Mouse (Mus musculus) G1E (cell line): ENCODE data around the gene Dnm3. TPM values are rescaled to one million over a fixed set of nuclear protein-coding genes. Genes with fewer than 3 reads are reported as not detected.

Experiments
- ATAC-seq: 2 replicates; pipeline ENCODE4 v1.8.0; 2016; ENCODE audit warnings: mild to moderate bottlenecking; ENCODE audit not compliant: insufficient number of reproducible peaks, poor library complexity, low FRiP score, severe bottlenecking; ENCODE audit errors: extremely low read depth
- DNase-seq: peaks from one replicate; pipeline ENCODE4 v3.0.0; 2012; ENCODE audit warnings: low spot score
- H3K27me3 ChIP-seq: 2 replicates; pipeline ENCODE4 v1.6.1; 2012; ENCODE audit warnings: mild to moderate bottlenecking, low read length, inconsistent platforms; ENCODE audit not compliant: insufficient read depth
- H3K36me3 ChIP-seq: replicated peaks from 2 replicates; pipeline ENCODE3; 2012; ENCODE audit warnings: mild to moderate bottlenecking, inconsistent platforms
- H3K4me1 ChIP-seq: 2 replicates; pipeline ENCODE4 v1.6.1; 2012; ENCODE audit warnings: low read depth, low read length, inconsistent platforms, mixed read lengths; ENCODE audit not compliant: insufficient read depth
- H3K4me3 ChIP-seq: 2 replicates; pipeline ENCODE4 v1.5.1; 2012; ENCODE audit warnings: low read depth, mild to moderate bottlenecking, inconsistent platforms, low read length, moderate library complexity, mixed read lengths
- H3K9me3 ChIP-seq: replicated peaks from 2 replicates; pipeline ENCODE4 v1.6.1; 2012; ENCODE audit warnings: inconsistent platforms
- CTCF ChIP-seq: IDR thresholded peaks from 2 replicates; pipeline ENCODE4 v1.5.1; 2012; ENCODE audit warnings: low read depth, low read length, inconsistent platforms, mixed read lengths
- GATA1 ChIP-seq: IDR thresholded peaks from 2 replicates; pipeline ENCODE4 v1.6.1; 2012; ENCODE audit warnings: borderline replicate concordance, low read length, inconsistent platforms, mixed read lengths
- GATA2 ChIP-seq: IDR thresholded peaks from 2 replicates; pipeline ENCODE4 v1.6.1; 2012; ENCODE audit warnings: low read depth, low read length, inconsistent platforms, borderline replicate concordance
- POLR2AphosphoS5 ChIP-seq: IDR thresholded peaks from 2 replicates; pipeline ENCODE4 v1.6.1; 2012; ENCODE audit warnings: low read depth, low read length, inconsistent platforms; ENCODE audit not compliant: insufficient replicate concordance
- TAL1 ChIP-seq: conservative IDR thresholded peaks from 2 replicates; pipeline ENCODE4 v1.6.1; 2012; ENCODE audit warnings: low read depth, low read length, inconsistent platforms, mixed read lengths
- polyA plus RNA-seq: library from polyadenylated mRNA; stranded (reverse); fragments of >175 nt; gene quantifications from 2 replicates; pipeline ENCODE4 v1.2.3, GENCODE M21; 2012
- total RNA-seq, 2 experiments: library from RNA; stranded (forward) in 1 of 2; stranded (reverse) in 1 of 2; fragments of 200-1000 nt in 1 of 2; fragments of >200 nt in 1 of 2; fragmentation: Nextera tagmentation in 1 of 2; gene quantifications; 2 replicates each; pipeline ENCODE4 v1.2.3; 2014 to 2017

Gene Dnm3
- total and polyA plus RNA-seq, 3 experiments = 0.27 to 0.66 TPM; not detected in 1

DNA sequence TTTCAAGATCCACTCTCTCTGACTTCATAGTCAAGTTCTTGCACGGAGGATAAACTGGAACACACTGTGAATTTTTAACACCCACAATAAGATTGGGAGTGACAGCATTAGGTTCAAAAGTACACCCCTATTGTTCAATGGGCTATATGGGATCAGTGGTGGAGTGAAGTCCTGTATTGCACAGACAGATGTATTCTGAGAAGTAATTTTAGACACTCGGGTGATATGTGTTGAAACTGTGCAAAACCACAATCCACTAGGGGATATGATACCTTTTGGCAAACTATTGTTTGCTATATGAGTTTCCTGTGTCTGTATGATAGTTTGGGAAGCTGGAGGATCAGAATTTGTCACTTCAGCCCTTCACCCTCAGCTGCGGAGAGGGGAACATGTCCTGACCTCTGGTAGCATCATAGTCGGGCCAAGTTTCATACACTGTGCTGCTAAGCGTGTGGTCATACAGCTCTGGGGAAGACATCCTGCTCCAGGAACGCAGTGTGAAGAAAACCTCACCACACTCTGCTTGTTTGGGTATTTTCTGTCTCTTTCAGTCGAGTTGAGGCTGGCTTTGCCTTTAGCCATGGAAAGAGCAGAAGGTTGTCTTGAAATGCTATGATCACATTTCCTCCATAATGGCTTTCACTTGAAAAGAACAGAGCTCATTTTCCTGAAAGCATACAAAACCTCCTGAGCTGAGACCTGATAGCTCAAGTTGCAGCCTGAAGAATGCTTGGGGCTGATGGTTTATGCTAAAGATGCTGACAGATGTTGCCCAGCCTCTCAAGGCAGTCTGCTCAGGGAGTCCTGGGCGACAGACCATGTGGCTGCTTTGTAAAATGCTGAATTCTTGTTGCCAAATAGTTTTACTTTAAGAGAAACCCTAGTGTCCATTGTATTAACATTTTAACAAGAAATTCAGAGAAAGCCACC is 433.8 kb downstream of the Dnm3 start:
- Histone ChIP-seq H3K4me1 (no peaks in the 10 kb centered on the region), H3K27me3 (peaks cover 17% of the 10 kb centered on the region), H3K9me3 (no peaks in the 10 kb centered on the region), H3K4me3 (no peak overlapping the region), H3K36me3 (no peaks in the 10 kb centered on the region)
- no peak for TF ChIP-seq GATA1
- TF ChIP-seq TAL1 = no peak
- TF ChIP-seq GATA2 = no peak
- no peak for TF ChIP-seq POLR2AphosphoS5
- TF ChIP-seq CTCF = no peak
- ATAC-seq (no peak), DNase-seq (no peak)

DNA sequence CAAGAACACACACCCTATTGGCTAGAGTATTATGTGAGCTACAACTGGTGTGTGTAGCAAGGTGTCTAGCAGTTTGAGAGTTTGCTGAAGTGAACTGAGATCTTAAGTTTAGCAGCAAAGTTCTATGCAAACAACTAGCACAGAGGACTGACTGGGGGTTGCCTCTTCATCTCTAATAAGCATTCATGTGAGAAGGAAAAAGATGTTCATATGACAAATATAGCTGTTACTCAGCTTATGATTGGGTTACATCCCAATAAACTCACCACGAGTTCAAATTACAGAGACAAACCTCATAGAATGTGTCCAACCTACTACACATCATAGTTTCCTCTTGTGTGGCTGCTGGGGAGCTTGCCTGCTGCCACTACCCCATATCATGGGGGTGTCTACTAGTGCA is 434.6 kb downstream of the Dnm3 start:
- no peak for ATAC-seq
- H3K27me3 ChIP-seq = peaks cover 17% of the 10 kb centered on the region
- H3K36me3 ChIP-seq = no peaks in the 10 kb centered on the region
- TF ChIP-seq TAL1 (no peak), CTCF (no peak), GATA2 (no peak), GATA1 (no peak), POLR2AphosphoS5 (no peak)
- H3K4me3 ChIP-seq = no peak overlapping the region
- no peaks in the 10 kb centered on the region for H3K4me1 ChIP-seq
- no peak for DNase-seq
- H3K9me3 ChIP-seq = no peaks in the 10 kb centered on the region

DNA sequence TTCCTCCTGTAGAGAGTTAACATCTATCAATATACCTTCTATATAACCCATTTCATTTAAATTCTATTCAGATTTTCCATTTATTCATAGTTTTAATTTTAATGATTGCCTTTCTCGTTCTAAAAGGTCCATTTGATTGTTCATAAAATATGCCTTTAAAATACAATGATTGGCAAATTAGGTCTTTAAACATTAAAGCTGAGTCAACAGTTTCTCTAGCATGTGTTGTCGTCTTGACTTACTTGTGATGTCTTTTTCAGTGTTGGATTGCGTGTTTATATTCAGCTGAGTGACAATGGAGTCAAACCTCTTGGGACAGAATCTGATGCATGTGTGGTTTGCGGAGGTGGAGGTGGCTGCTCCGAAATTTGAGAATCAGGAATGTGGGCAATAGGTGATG is 435.4 kb downstream of the Dnm3 start:
- no peaks in the 10 kb centered on the region for H3K4me1 ChIP-seq
- H3K36me3 ChIP-seq = no peaks in the 10 kb centered on the region
- ATAC-seq = no peak
- peaks cover 22% of the 10 kb centered on the region for H3K27me3 ChIP-seq
- H3K9me3 ChIP-seq = no peaks in the 10 kb centered on the region
- no peak overlapping the region for H3K4me3 ChIP-seq
- DNase-seq = no peak
- TF ChIP-seq GATA2 (no peak), CTCF (no peak), GATA1 (no peak), POLR2AphosphoS5 (no peak), TAL1 (no peak)

DNA sequence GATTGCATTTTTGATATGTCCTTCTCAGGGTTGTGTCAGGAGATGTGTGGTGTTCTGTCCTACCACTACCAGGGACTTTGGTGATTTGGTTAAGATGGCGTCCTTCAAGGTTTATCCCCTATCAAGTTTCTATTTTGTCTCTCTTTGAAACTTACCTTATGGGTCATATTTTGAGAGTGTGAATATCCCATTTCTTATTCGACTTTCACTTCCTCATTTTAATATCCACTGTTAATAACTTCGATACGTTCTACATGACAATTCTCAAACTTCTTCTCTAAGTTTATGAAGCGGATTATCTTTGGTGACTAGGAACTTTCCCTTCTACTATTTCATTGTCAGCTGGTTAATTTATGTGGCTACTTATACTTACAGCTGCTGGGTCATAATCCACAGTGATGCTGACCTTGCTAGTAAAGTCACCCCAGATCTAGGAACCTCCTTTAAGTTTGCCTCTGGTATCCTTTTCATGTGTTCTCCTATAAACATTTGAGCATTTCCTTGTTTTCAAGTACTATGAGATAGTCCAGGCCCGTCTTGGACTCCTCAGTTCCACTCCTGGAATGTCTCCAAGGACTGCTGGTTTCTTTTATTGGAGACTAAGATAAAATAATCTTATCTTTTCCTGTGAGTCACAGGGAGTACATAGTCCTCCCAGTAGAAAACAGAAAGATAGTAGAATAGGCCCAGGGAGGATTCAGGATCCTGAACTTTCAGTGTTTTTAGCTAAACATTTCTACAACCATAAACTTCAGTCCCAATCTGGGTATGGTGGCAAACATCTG is 437.2 kb downstream of the Dnm3 start:
- Histone ChIP-seq H3K27me3 (peaks cover 21% of the 10 kb centered on the region), H3K4me1 (no peaks in the 10 kb centered on the region), H3K4me3 (no peak overlapping the region), H3K9me3 (no peaks in the 10 kb centered on the region), H3K36me3 (no peaks in the 10 kb centered on the region)
- ATAC-seq = no peak
- TF ChIP-seq GATA2 (no peak), POLR2AphosphoS5 (no peak), GATA1 (no peak)
- no peak for DNase-seq

DNA sequence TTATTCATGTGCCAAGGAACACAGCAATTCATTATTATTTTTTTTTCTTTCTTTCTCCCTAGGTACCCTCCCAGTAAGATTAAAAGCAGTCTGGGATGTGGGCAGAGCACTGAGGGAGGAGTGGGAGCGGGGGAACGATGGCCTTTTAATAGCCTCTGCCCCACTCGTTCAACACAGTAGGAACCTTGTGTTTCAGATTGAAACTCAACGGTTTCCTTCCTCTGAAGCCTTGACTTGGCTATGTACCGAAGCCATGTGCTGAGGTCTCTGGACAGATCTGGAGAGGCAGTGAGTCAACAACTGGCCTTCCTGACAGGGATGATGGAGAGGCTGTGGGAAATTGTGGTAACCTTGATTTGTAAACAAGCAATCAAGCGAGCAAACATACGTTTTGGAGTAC is 438.0 kb downstream of the Dnm3 start:
- no peaks in the 10 kb centered on the region for H3K9me3 ChIP-seq
- H3K27me3 ChIP-seq = peaks cover 21% of the 10 kb centered on the region
- ATAC-seq (no peak), DNase-seq (no peak)
- H3K4me1 ChIP-seq = no peaks in the 10 kb centered on the region
- no peak overlapping the region for H3K4me3 ChIP-seq
- TF ChIP-seq POLR2AphosphoS5 = no peak
- TF ChIP-seq TAL1 = no peak
- no peak for TF ChIP-seq CTCF
- no peak for TF ChIP-seq GATA1
- TF ChIP-seq GATA2 = no peak
- H3K36me3 ChIP-seq = no peaks in the 10 kb centered on the region

DNA sequence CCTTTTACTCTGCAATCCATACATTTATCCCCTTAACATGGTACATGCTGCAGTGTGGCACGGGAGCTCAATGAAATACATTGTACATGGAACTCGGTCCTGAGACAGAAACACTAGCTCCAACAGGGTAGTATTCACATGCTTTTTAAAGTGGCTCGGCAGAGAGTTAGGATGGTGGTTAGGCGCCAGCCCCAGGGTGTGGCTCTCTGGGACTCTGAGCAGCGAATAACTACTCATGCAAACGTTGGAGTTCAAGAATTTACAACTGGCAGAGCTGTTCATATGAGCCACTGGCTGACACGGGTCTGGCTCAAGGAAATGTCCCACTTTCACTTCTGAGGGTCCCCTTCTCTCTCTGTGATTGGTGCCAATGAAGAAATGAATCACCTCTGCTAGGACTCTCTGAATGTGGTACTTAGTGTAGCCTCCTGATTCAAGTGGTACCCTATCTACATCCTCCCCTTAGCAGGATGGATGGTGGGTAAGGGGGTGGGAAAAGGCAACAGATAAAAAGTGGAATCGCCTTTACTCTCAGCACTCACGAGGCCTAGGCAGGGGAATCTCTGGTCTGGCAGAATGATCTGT is 438.7 kb downstream of the Dnm3 start:
- Histone ChIP-seq H3K4me1 (no peaks in the 10 kb centered on the region), H3K36me3 (no peaks in the 10 kb centered on the region), H3K4me3 (no peak overlapping the region), H3K27me3 (peaks cover 17% of the 10 kb centered on the region), H3K9me3 (no peaks in the 10 kb centered on the region)
- DNase-seq = no peak
- TF ChIP-seq POLR2AphosphoS5 (no peak), TAL1 (no peak), GATA2 (no peak), CTCF (no peak), GATA1 (no peak)
- no peak for ATAC-seq
